Mouse (Mus musculus) cerebellum, postnatal 4 days (tissue): ENCODE measurements around the gene Akna.

ENCODE experiments used
- DNase-seq, 2 experiments: peaks; one replicate each; pipeline ENCODE4 v3.0.0; 2022; ENCODE audit warnings: low spot score in 2 of 2, mixed read lengths in 1 of 2

Gene Akna

GRCm38 (mm10) chr4:63409908-63410582, 6.9 kb upstream of the Akna start:
- peak; percentile 42 to 63 for DNase-seq

GRCm38 (mm10) chr4:63409317-63409907, 6.3 kb upstream of the Akna start:
- no peak for DNase-seq

- peak; percentile 47 to 69 for DNase-seq
These were observed 5.5 kb upstream of the Akna start for GRCm38 (mm10) chr4:63408649-63409048.

- DNase-seq, result peak; percentile 46 to 76
These were observed 5.1 kb upstream of the Akna start for GRCm38 (mm10) chr4:63408247-63408646.

GRCm38 (mm10) chr4:63405683-63406082, 2.5 kb upstream of the Akna start:
- DNase-seq, result no peak

- no peak for DNase-seq
These were observed 1.9 kb upstream of the Akna start for GRCm38 (mm10) chr4:63405051-63405450.

GRCm38 (mm10) chr4:63404205-63404604, 1.1 kb upstream of the Akna start:
- no peak for DNase-seq

GRCm38 (mm10) chr4:63402558-63402957, 596 bp downstream of the Akna start:
- DNase-seq, result no peak

- DNase-seq, result no peak
These were observed 1.1 kb downstream of the Akna start for GRCm38 (mm10) chr4:63402056-63402455.

GRCm38 (mm10) chr4:63401620-63402019, 1.5 kb downstream of the Akna start:
- DNase-seq, result no peak

GRCm38 (mm10) chr4:63400541-63401306, 2.4 kb downstream of the Akna start:
- no peak for DNase-seq

GRCm38 (mm10) chr4:63399691-63400270, 3.4 kb downstream of the Akna start:
- DNase-seq, result no peak

GRCm38 (mm10) chr4:63398854-63399609, 4.1 kb downstream of the Akna start:
- no peak for DNase-seq

GRCm38 (mm10) chr4:63397981-63398537, 5.1 kb downstream of the Akna start:
- DNase-seq, result no peak

- no peak for DNase-seq
These were observed 11.8 kb downstream of the Akna start for GRCm38 (mm10) chr4:63391322-63391721.

- DNase-seq, result no peak
These were observed 13.1 kb downstream of the Akna start for GRCm38 (mm10) chr4:63389887-63390528.

GRCm38 (mm10) chr4:63389121-63389886, 13.8 kb downstream of the Akna start:
- no peak for DNase-seq

GRCm38 (mm10) chr4:63388029-63388428, 15.1 kb downstream of the Akna start:
- DNase-seq, result no peak

- DNase-seq, result no peak
These were observed 17.4 kb downstream of the Akna start for GRCm38 (mm10) chr4:63385784-63386183.

- DNase-seq, result no peak
These were observed 17.9 kb downstream of the Akna start for GRCm38 (mm10) chr4:63385253-63385652.
